Mouse (Mus musculus) bone marrow, adult 2 months (tissue): ENCODE data around the gene Cit. TPM values are rescaled to one million over a fixed set of nuclear protein-coding genes. Genes with fewer than 3 reads are reported as not detected.

Experiments used
- H3K27ac ChIP-seq: fragments of 200-500 bp; 2 replicates; pipeline ENCODE4 v1.5.1; 2012; ENCODE audit warnings: low read depth, mild to moderate bottlenecking, control low read depth, inconsistent platforms, low read length; ENCODE audit not compliant: control insufficient read depth, poor library complexity, insufficient read depth
- H3K4me1 ChIP-seq: fragments of 200-500 bp; 2 replicates; pipeline ENCODE4 v1.6.1; 2011; ENCODE audit warnings: low read length; ENCODE audit not compliant: control insufficient read depth, insufficient read depth
- H3K4me3 ChIP-seq: fragments of 200-500 bp; replicated peaks from 2 replicates; pipeline ENCODE3; 2011; ENCODE audit warnings: mild to moderate bottlenecking, low read depth, low read length, control low read depth; ENCODE audit not compliant: control insufficient read depth
- CTCF ChIP-seq: fragments of 200-500 bp; IDR thresholded peaks from 2 replicates; pipeline ENCODE4 v1.5.1; 2011; ENCODE audit warnings: low read length, control low read depth; ENCODE audit not compliant: control insufficient read depth, insufficient read depth
- POLR2A ChIP-seq: fragments of 200-500 bp; IDR thresholded peaks from 2 replicates; pipeline ENCODE4 v1.6.1; 2011; ENCODE audit warnings: low read depth, mild to moderate bottlenecking, control low read depth, low read length, borderline replicate concordance; ENCODE audit not compliant: control insufficient read depth
- WGBS: fragments of 180-500 bp; shearing (Covaris S2); methylation state at CpG from one replicate; pipeline ENCODE4 v1.1.7; 2018; 5-methylcytosine and 5-hydroxymethylcytosine counted together
- polyA plus RNA-seq: library from polyadenylated mRNA; stranded (reverse); fragments of >200 nt; gene quantifications from 2 replicates; pipeline ENCODE4 v1.2.4, GENCODE M21; 2011; ENCODE audit warnings: low replicate concordance; ENCODE audit not compliant: missing spikeins, insufficient read depth, insufficient read length

The Cit gene
- polyA plus RNA-seq, 1 experiment, result 76.2 TPM

DNA sequence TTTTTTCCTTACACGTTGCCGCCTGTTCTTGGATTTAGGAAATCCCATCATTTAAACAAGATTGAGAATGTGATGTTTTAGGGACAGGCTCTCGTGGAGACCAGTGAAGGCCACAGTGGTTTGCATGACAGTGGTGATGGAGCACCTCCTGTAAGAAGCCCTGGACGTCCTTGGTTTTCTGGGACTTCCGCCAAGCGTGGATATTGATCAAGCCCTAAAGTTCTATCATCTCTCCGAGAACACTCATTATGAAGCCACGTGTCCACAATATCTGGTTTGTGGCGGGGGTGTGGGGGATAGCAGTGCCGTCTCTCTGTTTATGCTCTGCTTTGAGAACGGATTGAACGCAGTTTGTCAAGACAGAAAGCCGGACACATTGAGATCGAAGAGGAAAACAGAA, 109.5 kb downstream of the Cit start:
- peaks cover 3% of the 10 kb centered on the region; the same call in 1 of the 2 replicates for H3K4me1 ChIP-seq
- H3K27ac ChIP-seq, result no peak overlapping the region
- TF ChIP-seq CTCF, result no peak
- no peak for TF ChIP-seq POLR2A
- 94% methylated on average over 14 of the region's 14 CpGs for WGBS
- H3K4me3 ChIP-seq, result no peak overlapping the region

- TF ChIP-seq POLR2A (no peak), CTCF (no peak)
- Histone ChIP-seq H3K4me1 (peaks cover 3% of the 10 kb centered on the region; the same call in 1 of the 2 replicates), H3K4me3 (no peak overlapping the region), H3K27ac (no peak overlapping the region)
- WGBS, result 98% methylated on average over 14 of the region's 14 CpGs
Measured at GRCm38 (mm10) chr5:115955131-115955530, 110.1 kb downstream of the Cit start.

GRCm38 (mm10) chr5:115956048-115956447, 111.0 kb downstream of the Cit start:
- TF ChIP-seq CTCF, result no peak
- no peak for TF ChIP-seq POLR2A
- no peak overlapping the region for H3K27ac ChIP-seq
- WGBS, result 96% methylated on average over 14 of the region's 14 CpGs
- peaks cover 3% of the 10 kb centered on the region; the same call in 1 of the 2 replicates for H3K4me1 ChIP-seq
- no peak overlapping the region for H3K4me3 ChIP-seq

DNA sequence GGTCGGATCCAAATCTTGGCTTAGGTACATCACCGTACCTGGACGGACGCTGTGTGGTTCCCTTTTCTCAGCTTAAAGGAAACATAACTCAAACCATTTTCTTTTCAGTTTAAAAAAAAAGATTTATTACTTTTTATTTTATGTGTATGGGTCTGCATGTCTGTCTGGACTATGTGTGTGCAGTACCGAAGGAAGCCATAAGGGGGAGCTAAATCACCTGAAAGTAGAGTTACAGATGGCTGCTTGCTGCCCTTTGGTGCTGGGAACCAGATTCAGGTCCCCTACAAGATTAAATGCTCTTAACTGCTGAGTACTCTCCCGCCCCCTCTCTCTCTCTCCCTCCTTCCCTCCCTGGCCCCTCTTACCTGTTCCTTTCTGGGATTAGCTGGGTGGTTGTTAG, 112.1 kb downstream of the Cit start:
- no peak for TF ChIP-seq POLR2A
- Histone ChIP-seq H3K4me3 (no peak overlapping the region), H3K4me1 (peaks cover 3% of the 10 kb centered on the region; the same call in 1 of the 2 replicates), H3K27ac (no peak overlapping the region)
- WGBS, result 94% methylated on average over 6 of the region's 6 CpGs

DNA sequence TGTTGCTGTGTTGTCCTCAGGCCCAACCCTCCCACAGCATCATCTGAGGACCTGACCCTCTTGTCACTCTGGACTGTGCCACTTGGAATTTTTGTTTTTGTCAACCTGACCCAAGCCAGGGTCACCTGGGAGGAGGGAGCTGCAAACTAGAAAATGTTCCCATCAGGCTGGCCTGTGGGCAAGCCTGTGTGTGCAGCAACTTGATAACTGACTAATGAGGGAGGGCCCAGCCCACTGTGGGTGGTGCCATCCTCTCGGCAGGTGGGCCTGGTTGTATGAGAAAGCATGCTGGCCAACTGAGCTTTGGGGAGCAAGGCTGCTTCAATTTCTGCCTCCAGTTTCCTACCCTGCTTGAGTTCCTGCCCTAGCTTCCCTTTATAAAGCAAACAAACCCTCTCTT, 113.3 kb downstream of the Cit start:
- Histone ChIP-seq H3K4me1 (peaks cover 3% of the 10 kb centered on the region; the same call in 1 of the 2 replicates), H3K27ac (peak overlapping the region; percentile 63), H3K4me3 (no peak overlapping the region)
- no peak for TF ChIP-seq CTCF
- TF ChIP-seq POLR2A, result no peak
- WGBS, result 56% methylated on average over 1 of the region's 1 CpGs

DNA sequence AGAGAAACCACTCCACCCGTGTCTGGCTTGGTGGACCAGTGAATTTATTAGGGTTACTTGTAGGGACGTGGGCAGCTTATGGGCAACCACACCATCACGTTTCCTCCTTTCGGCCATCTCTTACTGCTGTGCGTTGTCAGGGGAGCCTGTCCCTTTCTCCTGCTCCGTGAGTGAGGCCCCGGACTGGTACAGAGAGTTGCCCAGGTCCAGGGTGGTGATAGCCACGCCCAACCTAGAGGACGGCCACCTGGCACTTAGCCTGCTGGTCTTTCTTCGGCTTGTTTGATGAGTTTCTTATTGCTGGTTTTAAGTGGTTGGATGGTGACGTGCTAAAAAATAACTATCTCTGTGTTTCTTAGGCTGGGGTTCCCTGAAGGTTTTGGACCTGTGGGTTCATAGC, 113.7 kb downstream of the Cit start:
- no peak for TF ChIP-seq POLR2A
- TF ChIP-seq CTCF, result no peak
- H3K4me1 ChIP-seq, result peaks cover 3% of the 10 kb centered on the region; the same call in 1 of the 2 replicates
- 78% methylated on average over 11 of the region's 11 CpGs for WGBS
- H3K4me3 ChIP-seq, result no peak overlapping the region
- H3K27ac ChIP-seq, result 0 out of 2 replicates have a peak overlapping the region, but pooled peaks have one; percentile 13

- 87% methylated on average over 9 of the region's 9 CpGs for WGBS
- no peak overlapping the region for H3K27ac ChIP-seq
- TF ChIP-seq CTCF (no peak), POLR2A (no peak)
- H3K4me1 ChIP-seq, result peaks cover 4% of the 10 kb centered on the region; the same call in 1 of the 2 replicates
- H3K4me3 ChIP-seq, result no peak overlapping the region
Measured at GRCm38 (mm10) chr5:115961809-115962208, 116.7 kb downstream of the Cit start.

GRCm38 (mm10) chr5:115971236-115971635, 126.2 kb downstream of the Cit start:
- Histone ChIP-seq H3K27ac (no peak overlapping the region), H3K4me1 (no peaks in the 10 kb centered on the region), H3K4me3 (no peak overlapping the region)
- WGBS, result 82% methylated on average over 15 of the region's 15 CpGs
- TF ChIP-seq POLR2A, result no peak
- TF ChIP-seq CTCF, result no peak

- Histone ChIP-seq H3K4me1 (peaks cover 2% of the 10 kb centered on the region; the same call in 1 of the 2 replicates), H3K4me3 (no peak overlapping the region), H3K27ac (no peak overlapping the region)
- TF ChIP-seq CTCF, result no peak
- no peak for TF ChIP-seq POLR2A
- 92% methylated on average over 10 of the region's 10 CpGs for WGBS
Measured at GRCm38 (mm10) chr5:115975672-115976071, 130.6 kb downstream of the Cit start.
